Mouse (Mus musculus) ES-CJ7 (cell line): ENCODE measurements around the gene S100a13.

ENCODE experiments used
- DNase-seq: peaks from one replicate; pipeline ENCODE4 v3.0.0; 2011; ENCODE audit warnings: low read depth, low spot score

S100a13 gene

DNA sequence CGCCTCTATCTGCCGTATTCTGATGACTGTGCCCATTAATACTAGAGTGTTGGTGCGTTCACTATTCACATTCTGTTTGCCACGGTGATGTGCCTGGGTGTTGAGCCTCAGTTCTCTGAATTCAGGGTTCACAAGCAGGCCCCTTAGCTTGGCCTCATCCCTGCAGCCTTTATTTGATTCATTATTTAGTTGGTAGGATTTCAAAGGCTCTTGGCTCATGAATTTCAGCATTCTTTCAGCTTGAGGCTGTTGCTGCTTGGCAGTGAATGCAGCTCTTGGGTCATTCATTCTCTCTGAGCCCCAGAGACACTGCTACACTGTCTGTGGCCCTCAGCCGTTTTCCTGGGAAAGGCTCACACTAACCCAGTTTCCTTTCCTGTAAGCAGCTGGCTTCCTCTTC is 41.7 kb downstream of the S100a13 start:
- DNase-seq = no peak

DNA sequence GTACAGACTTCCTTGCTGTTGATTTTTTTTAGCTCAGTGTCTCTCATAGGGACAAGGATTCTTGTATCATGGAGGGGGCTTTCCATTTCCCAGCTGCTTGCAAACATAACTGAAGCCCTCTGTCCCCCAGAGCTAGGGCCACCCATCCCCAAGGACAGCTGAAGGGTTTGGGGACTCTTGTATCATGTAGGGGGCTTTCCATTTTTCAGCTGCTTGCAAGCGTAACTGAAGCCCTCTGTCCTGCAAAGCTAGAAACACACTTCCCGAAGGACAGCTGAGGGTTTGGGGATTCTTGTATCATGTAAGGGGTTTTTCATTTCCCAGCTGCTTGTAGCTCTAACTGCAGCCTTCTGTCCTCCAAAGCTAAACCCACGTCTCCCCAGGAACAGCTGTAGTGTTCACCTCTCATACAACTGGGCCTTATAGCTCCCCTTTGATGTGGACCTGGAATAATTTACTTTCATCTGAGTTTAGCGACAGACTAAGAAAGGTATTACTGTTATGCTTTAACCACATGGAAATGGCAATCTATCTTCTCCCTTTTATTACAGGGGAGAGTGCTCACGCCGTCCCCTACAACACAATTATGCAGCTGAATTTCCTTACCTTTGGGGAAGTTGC is 45.9 kb downstream of the S100a13 start, which contains the start of gene S100a3:
S100a3 (plus strand) TSS at position 571 of the 621 bp plus-strand sequence.
- no peak for DNase-seq
